Mouse (Mus musculus): ENCODE results near the gene Fbxo9. TPM values are rescaled to one million over a fixed set of nuclear protein-coding genes. Genes with fewer than 3 reads are reported as not detected.

The Fbxo9 gene
- total RNA-seq, 2 experiments from 2014 or later: 60.8 to 68.0 TPM

GRCm38 (mm10) chr9:78112770-78113537 lies 4.1 kb upstream of the Fbxo9 start:
- peak; percentile 92 for DNase-seq
- intact Hi-C loops (cut with DNase I; ENCODE audit: low total_unique reads): loop anchor here (5.0 kb wide), 2 partner anchors 44 to 59 kb away; no protein-coding TSS in a partner anchor

GRCm38 (mm10) chr9:78111456-78111855 lies 2.6 kb upstream of the Fbxo9 start:
- no peak for DNase-seq
- intact Hi-C loops (cut with DNase I; ENCODE audit: low total_unique reads): loop anchor here (5.0 kb wide), 2 partner anchors 46 to 61 kb away; no protein-coding TSS in a partner anchor

- DNase-seq: no peak
- intact Hi-C loops (cut with DNase I; ENCODE audit: low total_unique reads): loop anchor here (5.0 kb wide), 2 partner anchors 48 to 63 kb away; no protein-coding TSS in a partner anchor
Measured at GRCm38 (mm10) chr9:78109656-78110055, 791 bp upstream of the Fbxo9 start.

GRCm38 (mm10) chr9:78107912-78108795 lies 711 bp downstream of the Fbxo9 start:
- intact Hi-C loops (cut with DNase I; ENCODE audit: low total_unique reads): no loop called here

GRCm38 (mm10) chr9:78107582-78107911 lies 1.3 kb downstream of the Fbxo9 start:
- intact Hi-C loops (cut with DNase I; ENCODE audit: low total_unique reads): no loop called here
- DNase-seq: no peak

More at GRCm38 (mm10) chr9:78107912-78108795, 711 bp downstream of the Fbxo9 start:
- peak; percentile 80 for DNase-seq

GRCm38 (mm10) chr9:78106821-78107220 lies 2.0 kb downstream of the Fbxo9 start:
- intact Hi-C loops (cut with DNase I; ENCODE audit: low total_unique reads): no loop called here
- no peak for DNase-seq

- intact Hi-C loops (cut with DNase I; ENCODE audit: low total_unique reads): no loop called here
- DNase-seq: no peak
Measured at GRCm38 (mm10) chr9:78105501-78105932, 3.3 kb downstream of the Fbxo9 start.

- intact Hi-C loops (cut with DNase I; ENCODE audit: low total_unique reads): no loop called here
- DNase-seq: no peak
Measured at GRCm38 (mm10) chr9:78104973-78105372, 3.9 kb downstream of the Fbxo9 start.

GRCm38 (mm10) chr9:78103965-78104560 lies 4.8 kb downstream of the Fbxo9 start:
- intact Hi-C loops (cut with DNase I; ENCODE audit: low total_unique reads): no loop called here

GRCm38 (mm10) chr9:78101431-78101830 lies 7.4 kb downstream of the Fbxo9 start:
- intact Hi-C loops (cut with DNase I; ENCODE audit: low total_unique reads): no loop called here
- DNase-seq: no peak

More at GRCm38 (mm10) chr9:78103965-78104560, 4.8 kb downstream of the Fbxo9 start:
- DNase-seq: no peak

- intact Hi-C loops (cut with DNase I; ENCODE audit: low total_unique reads): no loop called here
- no peak for DNase-seq
Measured at GRCm38 (mm10) chr9:78100956-78101355, 7.9 kb downstream of the Fbxo9 start.

- intact Hi-C loops (cut with DNase I; ENCODE audit: low total_unique reads): no loop called here
- DNase-seq: no peak
Measured at GRCm38 (mm10) chr9:78096376-78096775, 12.5 kb downstream of the Fbxo9 start.

GRCm38 (mm10) chr9:78095686-78096085 lies 13.2 kb downstream of the Fbxo9 start:
- DNase-seq: no peak
- intact Hi-C loops (cut with DNase I; ENCODE audit: low total_unique reads): no loop called here

GRCm38 (mm10) chr9:78090596-78090995 lies 18.3 kb downstream of the Fbxo9 start:
- intact Hi-C loops (cut with DNase I; ENCODE audit: low total_unique reads): no loop called here
- DNase-seq: no peak

GRCm38 (mm10) chr9:78089906-78090305 lies 19.0 kb downstream of the Fbxo9 start:
- no peak for DNase-seq
- intact Hi-C loops (cut with DNase I; ENCODE audit: low total_unique reads): no loop called here

- no peak for DNase-seq
- intact Hi-C loops (cut with DNase I; ENCODE audit: low total_unique reads): no loop called here
Measured at GRCm38 (mm10) chr9:78088971-78089370, 19.9 kb downstream of the Fbxo9 start.

GRCm38 (mm10) chr9:78088521-78088920 lies 20.3 kb downstream of the Fbxo9 start:
- DNase-seq: no peak
- intact Hi-C loops (cut with DNase I; ENCODE audit: low total_unique reads): no loop called here

- DNase-seq: no peak
- intact Hi-C loops (cut with DNase I; ENCODE audit: low total_unique reads): no loop called here
Measured at GRCm38 (mm10) chr9:78087751-78088150, 21.1 kb downstream of the Fbxo9 start.

- intact Hi-C loops (cut with DNase I; ENCODE audit: low total_unique reads): no loop called here
- DNase-seq: no peak
Measured at GRCm38 (mm10) chr9:78085722-78086287, 23.1 kb downstream of the Fbxo9 start.

- no peak for DNase-seq
- intact Hi-C loops (cut with DNase I; ENCODE audit: low total_unique reads): no loop called here
Measured at GRCm38 (mm10) chr9:78084341-78084740, 24.5 kb downstream of the Fbxo9 start.

Data from gastrocnemius, postnatal 14 days (tissue).